Mouse (Mus musculus) gastrocnemius, postnatal 10 days (tissue): ENCODE results near the gene Ppcs. TPM values are rescaled to one million over a fixed set of nuclear protein-coding genes. Genes with fewer than 3 reads are reported as not detected.

Experiments
- DNase-seq: peaks from one replicate; pipeline ENCODE4 v3.0.0; 2021; ENCODE audit warnings: mixed read lengths
- total RNA-seq, 2 experiments: library from RNA; stranded (reverse); gene quantifications; 2 replicates each; pipeline ENCODE4 v1.2.3; 2021

Gene Ppcs
- total RNA-seq, 2 experiments from 2014 or later: 3.8 to 5.5 TPM

DNA sequence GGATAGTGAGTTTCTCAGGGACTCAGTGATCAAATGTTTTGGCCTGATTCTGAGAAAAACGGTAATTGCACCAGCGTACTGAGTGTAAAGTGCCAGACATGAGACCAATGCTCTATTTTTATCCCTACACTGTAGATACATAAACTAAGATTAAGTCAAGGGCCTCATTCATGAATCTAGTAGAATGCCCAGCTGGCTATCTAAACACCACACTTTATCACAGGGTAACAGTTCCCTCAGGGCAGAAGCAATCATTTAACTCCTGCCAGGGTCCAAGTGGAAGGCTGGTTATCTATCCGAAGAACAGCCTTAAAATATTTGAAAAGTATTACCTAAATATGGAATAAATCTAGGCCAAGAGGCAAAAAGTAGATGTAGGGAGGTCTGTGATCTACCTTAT lies 4.3 kb downstream of the Ppcs start:
- DNase-seq: no peak

DNA sequence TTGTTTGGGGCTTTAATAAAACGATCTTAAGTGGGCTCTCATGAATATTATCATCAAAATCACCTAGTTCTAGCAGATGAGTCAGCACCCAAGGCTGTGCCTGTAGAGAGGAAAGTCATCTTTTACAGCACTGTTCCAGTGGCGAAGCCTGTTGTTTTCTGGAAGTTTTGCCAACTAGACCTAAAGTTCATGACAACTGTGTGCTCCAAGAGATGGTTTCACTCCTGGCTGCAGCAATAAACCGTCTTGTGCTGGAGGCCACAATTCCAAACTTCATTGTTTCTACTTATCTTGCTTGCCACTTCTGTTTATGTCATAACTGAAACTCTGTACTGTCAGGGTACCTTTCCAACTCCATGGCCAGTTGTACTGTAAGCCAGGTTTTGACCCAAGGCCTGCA lies 5.0 kb downstream of the Ppcs start:
- no peak for DNase-seq

DNA sequence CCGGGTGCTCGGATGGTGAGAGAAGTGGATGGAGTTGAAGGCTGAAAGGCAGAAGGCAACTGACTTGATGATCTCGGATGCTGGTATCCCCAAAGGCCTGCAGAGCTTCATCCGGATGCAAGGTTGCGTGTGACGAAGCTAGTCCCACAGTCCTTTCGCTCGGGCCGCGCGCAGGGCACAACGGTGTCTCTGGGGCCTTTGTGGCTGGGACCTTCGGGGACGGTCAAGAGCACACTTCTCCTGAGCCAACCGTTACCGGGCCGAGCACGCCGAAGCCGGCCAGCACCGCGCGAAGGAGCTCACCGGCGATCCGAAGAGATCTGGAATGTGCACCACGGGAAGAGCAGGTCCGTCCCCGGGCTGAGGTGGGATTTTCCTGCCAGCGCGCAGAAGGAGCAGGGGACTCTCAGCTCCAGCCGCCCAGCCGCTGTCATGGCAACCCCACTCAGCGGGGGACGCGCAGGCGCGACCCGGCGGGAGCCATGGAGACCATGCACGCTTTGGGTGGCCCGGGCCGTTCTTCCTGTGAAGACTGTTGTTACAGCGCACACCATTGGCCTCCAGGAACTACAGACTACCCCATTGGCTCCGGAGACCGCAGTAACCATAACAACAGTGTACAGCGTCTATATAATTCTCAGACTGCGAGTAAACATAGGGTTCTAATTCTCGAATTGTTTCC lies 7.0 kb downstream of the Ppcs start, which contains the start of gene Ccdc30:
Gene Ccdc30, minus strand, starts transcription at position 450 of the 682 bp plus-strand sequence.
- peak; percentile 84 for DNase-seq

DNA sequence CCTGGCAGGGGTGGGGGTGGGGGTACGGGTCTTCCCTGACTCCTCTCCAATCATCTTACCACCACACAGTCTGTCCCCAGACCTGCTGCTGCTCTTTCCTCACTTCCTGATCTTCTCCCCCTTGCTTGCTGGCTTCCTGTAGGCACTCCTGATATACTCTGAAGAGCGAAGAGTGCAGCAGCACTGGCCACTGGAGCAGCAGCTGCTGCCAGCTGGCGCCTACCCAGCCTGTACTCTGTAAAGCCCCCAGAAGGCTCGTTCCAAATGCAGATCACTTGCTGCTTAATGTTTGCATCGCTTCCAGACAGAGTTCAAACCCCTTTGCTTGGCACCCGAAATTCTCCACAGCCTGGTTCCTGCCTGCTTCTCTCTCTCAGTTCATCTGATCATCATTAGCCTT lies 9.4 kb downstream of the Ppcs start:
- DNase-seq: peak; percentile 9

DNA sequence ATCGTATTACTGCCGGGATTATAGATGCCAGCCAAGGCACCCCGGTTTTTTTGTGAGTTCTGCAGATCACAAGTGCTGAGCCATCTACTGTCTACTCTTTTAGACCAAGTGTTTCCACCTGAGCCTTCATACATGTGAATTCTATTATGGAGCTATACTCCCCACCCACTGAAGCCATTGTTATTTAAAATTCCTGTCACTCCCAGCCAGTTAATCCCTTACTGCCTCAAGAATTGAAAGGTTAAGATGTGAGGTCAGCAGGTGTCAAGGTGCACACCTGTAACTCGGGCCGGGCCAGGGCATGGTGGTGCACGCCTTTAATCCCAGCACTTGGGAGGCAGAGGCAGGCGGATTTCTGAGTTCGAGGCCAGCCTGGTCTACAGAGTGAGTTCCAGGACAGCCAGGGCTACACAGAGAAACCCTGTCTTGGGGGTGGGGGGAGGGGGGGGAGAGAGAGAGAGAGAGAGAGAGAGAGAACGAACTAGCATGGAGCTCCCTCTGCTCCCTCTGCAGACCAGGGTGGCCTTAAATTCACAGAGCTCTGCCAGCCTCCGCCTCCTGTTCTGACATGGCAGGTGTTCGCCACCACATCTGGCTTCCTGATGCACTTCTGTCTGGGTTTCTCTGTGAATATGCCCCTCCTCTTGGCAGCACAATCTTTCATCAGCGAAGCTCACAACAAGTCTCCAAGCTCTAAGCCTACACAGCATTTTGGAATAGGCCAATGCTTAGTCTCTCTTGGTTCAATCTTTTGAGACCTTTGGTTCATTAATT lies 10.2 kb downstream of the Ppcs start:
- no peak for DNase-seq

DNA sequence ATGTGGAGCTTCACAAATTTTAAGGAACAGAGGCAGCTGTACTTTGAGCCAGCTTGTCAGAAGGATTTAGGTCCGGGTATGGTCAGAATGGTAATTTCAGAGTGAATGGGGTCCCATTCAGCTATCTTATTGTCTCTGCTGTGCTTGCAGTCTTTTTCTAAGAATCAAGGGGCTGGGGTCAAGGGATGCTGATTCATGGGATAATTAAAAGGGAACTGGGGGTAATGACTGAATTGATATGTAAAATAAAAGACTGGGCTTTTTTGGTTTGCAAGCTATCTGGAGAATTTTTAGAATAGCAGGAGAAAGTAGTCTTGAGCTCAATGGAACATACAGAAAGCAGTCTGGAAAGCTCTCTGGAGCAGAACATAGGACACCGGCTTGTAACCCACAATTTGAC lies 18.8 kb downstream of the Ppcs start:
- DNase-seq: no peak

DNA sequence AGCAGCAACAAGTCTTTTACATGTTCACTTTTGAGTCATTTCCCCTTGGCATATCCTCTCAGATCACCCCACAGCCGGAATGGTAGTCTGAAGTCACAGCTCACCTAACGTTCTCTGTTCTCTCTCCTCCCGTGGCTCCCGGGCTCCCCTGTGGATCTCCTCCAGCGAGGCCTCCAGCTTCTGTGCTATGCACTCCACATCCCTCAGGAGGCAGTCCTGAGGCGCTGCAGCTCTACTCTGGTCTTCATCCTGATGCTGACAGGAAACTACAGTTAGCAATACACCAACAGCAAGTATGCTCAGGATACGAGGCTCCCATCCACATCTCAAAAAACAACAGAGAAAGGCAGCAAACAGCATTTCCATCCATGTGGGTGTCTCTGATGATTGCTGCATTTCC lies 21.3 kb downstream of the Ppcs start:
- no peak for DNase-seq

DNA sequence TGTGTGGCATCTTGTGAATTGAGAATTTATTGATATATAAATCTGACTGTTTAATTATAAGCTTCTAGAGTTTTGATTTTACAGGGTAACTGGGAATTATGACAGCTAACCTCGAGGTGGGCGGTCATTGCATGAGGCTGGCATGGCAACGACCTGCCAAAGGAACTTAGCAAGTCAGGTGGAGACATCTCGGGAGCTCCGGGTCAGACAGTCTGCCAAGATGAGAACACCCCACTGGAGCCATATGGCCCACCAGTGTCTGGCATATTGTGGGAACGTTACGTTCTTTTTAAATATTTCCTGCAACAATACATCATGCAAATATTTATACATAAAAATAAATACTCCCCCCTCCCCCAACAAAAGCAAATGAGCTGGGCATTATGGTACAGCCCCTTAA lies 23.5 kb downstream of the Ppcs start:
- no peak for DNase-seq

DNA sequence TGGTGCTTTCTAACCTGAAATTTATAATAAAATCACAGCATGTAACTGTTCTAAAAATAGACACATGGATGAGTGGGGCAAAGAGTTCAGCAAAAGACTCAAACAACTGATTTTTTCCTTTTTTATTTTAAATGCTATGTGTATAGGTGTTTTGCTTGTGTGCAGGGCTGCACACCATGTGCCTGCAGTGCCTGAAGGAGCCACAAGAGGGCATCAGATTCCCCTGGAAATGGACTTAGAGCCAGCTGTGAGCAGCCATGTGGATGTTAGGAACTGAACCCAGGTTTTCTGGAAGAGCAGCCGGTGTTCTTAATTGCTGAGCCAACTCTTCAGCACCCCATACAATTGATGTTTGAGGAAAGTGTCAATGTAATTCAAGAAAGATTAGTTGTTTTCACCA lies 31.9 kb downstream of the Ppcs start:
- DNase-seq: peak; percentile 8

DNA sequence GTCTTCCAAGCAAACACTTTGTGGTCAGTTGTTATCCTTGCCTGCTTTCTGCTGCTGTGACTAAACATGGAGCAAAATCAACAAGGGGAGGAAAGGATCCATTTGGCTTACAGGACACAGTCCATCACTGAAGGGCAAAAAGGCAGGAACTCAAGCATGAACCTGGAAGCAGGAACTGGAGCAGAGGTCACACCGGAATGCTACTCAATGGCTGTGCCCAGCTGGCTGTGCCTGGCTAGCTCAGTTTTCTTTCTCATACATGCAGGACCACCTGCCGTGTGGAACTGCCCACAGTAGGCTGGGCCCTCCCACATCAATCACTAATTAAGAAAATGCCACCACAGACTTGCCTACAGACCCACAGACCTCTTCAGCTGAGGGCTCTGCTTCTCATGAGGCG lies 33.0 kb downstream of the Ppcs start:
- DNase-seq: no peak

DNA sequence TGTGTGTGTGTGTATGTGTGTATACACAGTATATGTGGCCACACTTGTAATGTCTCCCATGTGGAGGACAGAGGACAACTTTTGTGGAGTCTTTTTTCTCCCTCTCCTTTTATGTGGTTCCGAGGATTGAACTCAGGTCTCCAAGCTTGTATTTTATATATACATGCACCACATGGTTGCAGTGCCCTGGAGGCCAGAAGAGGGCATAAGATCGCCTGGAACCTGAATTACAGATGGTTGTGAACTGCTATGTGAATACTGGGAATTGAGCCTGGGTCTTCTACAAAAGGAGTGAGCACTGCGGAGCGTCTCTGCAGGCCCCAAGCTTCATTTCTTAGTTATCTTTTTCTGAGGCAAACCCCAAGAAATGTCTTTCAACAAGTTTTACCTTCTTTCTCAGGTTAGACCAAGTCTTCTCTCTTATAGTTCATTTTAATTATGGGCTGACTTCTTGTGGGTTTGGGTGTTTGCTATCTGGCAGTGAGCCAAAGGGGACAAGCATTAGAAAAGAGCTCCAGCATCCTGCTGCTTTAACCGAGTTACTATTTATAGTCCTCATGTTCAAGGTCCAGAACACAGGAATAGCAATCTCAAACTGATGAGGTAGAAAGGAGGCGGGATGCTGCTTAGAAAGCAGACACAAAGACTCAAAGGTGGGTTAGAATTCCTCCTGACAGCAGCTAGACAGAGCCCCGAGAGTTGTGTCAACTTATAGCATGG lies 40.6 kb downstream of the Ppcs start:
- DNase-seq: no peak

DNA sequence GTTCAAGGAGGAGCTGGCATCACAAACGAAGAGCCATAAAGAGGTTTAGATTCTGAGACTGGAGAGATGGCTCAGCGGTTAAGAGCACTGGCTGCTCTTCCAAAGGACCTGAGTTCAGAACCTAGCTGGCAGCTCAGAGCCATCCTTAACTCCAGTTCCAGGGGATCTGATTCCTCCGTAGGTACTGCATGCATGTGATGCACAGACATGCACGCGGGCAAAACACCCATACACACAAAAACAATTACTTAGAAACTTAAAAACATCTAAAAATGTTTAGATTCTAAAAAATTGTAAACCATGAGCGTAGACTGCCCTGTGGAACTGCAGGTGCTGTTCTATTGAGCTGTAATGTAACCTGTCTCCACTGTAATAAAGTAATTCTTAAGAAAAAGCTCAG lies 52.8 kb downstream of the Ppcs start:
- DNase-seq: no peak

Other genes starting within 250 kb of the Ppcs start
- gene Zfp691, start 248.2 kb downstream of the Ppcs start, total RNA-seq: 1 to 10 TPM; 8.7 to 8.9 TPM
- 1 to 10 TPM in 1 of 2 experiments, under 1 TPM in 1; 0.49 to 1.9 TPM for gene Ermap, start 232.4 kb downstream of the Ppcs start, total RNA-seq
- gene Svbp, start 227.1 kb downstream of the Ppcs start, total RNA-seq: 10 to 100 TPM; 38.2 to 44.7 TPM
- not detected for gene Tmem269, start 204.2 kb downstream of the Ppcs start, total RNA-seq
- gene AU022252, start 189.7 kb downstream of the Ppcs start, total RNA-seq: 10 to 100 TPM; 19.3 to 21.2 TPM
- 10 to 100 TPM; 23.3 to 30.5 TPM for gene P3h1, start 189.5 kb downstream of the Ppcs start, total RNA-seq
- gene Cldn19, start 167.0 kb downstream of the Ppcs start, total RNA-seq: 10 to 100 TPM; 12.8 to 17.0 TPM
- 100 to 1,000 TPM; 547 to 553 TPM for gene Ybx1, start 127.8 kb downstream of the Ppcs start, total RNA-seq
- gene Ppih, start 101.9 kb downstream of the Ppcs start, total RNA-seq: 10 to 100 TPM; 15.2 to 15.4 TPM
- under 1 TPM; 0.21 to 0.56 TPM for gene Ccdc30, start 6.9 kb downstream of the Ppcs start, total RNA-seq
- gene Zmynd12, start 394 bp upstream of the Ppcs start, total RNA-seq: not detected
- under 1 TPM; 0.41 to 0.47 TPM for gene Rimkla, start 70.2 kb upstream of the Ppcs start, total RNA-seq
- gene Foxj3, start 114.6 kb upstream of the Ppcs start, total RNA-seq: 10 to 100 TPM; 32.1 to 38.2 TPM
- 1 to 10 TPM; 6.8 to 7.8 TPM for gene Frg2f1, start 117.1 kb upstream of the Ppcs start, total RNA-seq
- not detected for gene Guca2a, start 215.3 kb upstream of the Ppcs start, total RNA-seq
- not detected for gene Guca2b, start 236.5 kb upstream of the Ppcs start, total RNA-seq